Mouse (Mus musculus) lung, postnatal 4 days (tissue): Measurements from ENCODE around the gene 6430548M08Rik.

Experiments used
- DNase-seq, 2 experiments: peaks; one replicate each; pipeline ENCODE4 v3.0.0; 2021

6430548M08Rik gene

GRCm38 (mm10) chr8:120146051-120146450, 32.1 kb downstream of the 6430548M08Rik start:
- DNase-seq, result no peak

GRCm38 (mm10) chr8:120150028-120150427, 36.1 kb downstream of the 6430548M08Rik start:
- DNase-seq, result no peak

- DNase-seq, result no peak
Measured at GRCm38 (mm10) chr8:120151151-120151550, 37.2 kb downstream of the 6430548M08Rik start.

- peak; percentile 64 to 75 for DNase-seq
Measured at GRCm38 (mm10) chr8:120152636-120153035, 38.7 kb downstream of the 6430548M08Rik start.

GRCm38 (mm10) chr8:120160366-120160765, 46.4 kb downstream of the 6430548M08Rik start:
- DNase-seq, result no peak

- no peak for DNase-seq
Measured at GRCm38 (mm10) chr8:120161658-120162403, 47.9 kb downstream of the 6430548M08Rik start.

GRCm38 (mm10) chr8:120162404-120162752, 48.4 kb downstream of the 6430548M08Rik start:
- DNase-seq, result no peak

GRCm38 (mm10) chr8:120163376-120163775, 49.4 kb downstream of the 6430548M08Rik start:
- no peak for DNase-seq

GRCm38 (mm10) chr8:120164026-120164425, 50.1 kb downstream of the 6430548M08Rik start:
- DNase-seq, result no peak

GRCm38 (mm10) chr8:120167136-120167535, 53.2 kb downstream of the 6430548M08Rik start:
- no peak for DNase-seq

- peak in 1 of 2 experiments; percentile 64 for DNase-seq
Measured at GRCm38 (mm10) chr8:120167821-120168220, 53.9 kb downstream of the 6430548M08Rik start.

- no peak for DNase-seq
Measured at GRCm38 (mm10) chr8:120169119-120169518, 55.2 kb downstream of the 6430548M08Rik start.

- no peak for DNase-seq
Measured at GRCm38 (mm10) chr8:120173195-120173594, 59.2 kb downstream of the 6430548M08Rik start.

- DNase-seq, result no peak
Measured at GRCm38 (mm10) chr8:120174606-120175005, 60.7 kb downstream of the 6430548M08Rik start.

GRCm38 (mm10) chr8:120176605-120177004, 62.7 kb downstream of the 6430548M08Rik start:
- no peak for DNase-seq

- peak; percentile 53 to 86 for DNase-seq
Measured at GRCm38 (mm10) chr8:120177318-120178123, 63.6 kb downstream of the 6430548M08Rik start, which contains the start of gene Fam92b. TSS of gene Fam92b (minus strand) at chr8:120177466.

- DNase-seq, result no peak
Measured at GRCm38 (mm10) chr8:120178124-120178514, 64.2 kb downstream of the 6430548M08Rik start.

GRCm38 (mm10) chr8:120179027-120179431, 65.1 kb downstream of the 6430548M08Rik start:
- peak; percentile 89 to 92 for DNase-seq

- no peak for DNase-seq
Measured at GRCm38 (mm10) chr8:120180445-120180970, 66.6 kb downstream of the 6430548M08Rik start.

GRCm38 (mm10) chr8:120181274-120181673, 67.3 kb downstream of the 6430548M08Rik start:
- DNase-seq, result no peak

GRCm38 (mm10) chr8:120181861-120182414, 68.0 kb downstream of the 6430548M08Rik start:
- no peak for DNase-seq

GRCm38 (mm10) chr8:120184366-120184765, 70.4 kb downstream of the 6430548M08Rik start:
- peak; percentile 52 to 82 for DNase-seq
